Mouse (Mus musculus): ENCODE measurements at regions not wholly inside any gene's neighbourhood (a gene's known extent, or its start where the extent isn't known, plus 50 kb on each side); places are given as distances from the start of the nearest gene placed in this dataset.

- H3K9me3 ChIP-seq (ENCODE audit: control insufficient read depth, low read length): no peaks in the 10 kb centered on the region
- H3K27me3 ChIP-seq (ENCODE audit: control insufficient read depth, insufficient read depth, low read length): no peaks in the 10 kb centered on the region
- H3K4me3 ChIP-seq (ENCODE audit: low read depth, low read length): no peak overlapping the region
- no peak for DNase-seq (ENCODE audit: low spot score)
- no peak overlapping the region for H3K27ac ChIP-seq (ENCODE audit: low read depth, low read length)
- no peak for ATAC-seq (ENCODE audit: insufficient read depth, low FRiP score, low TSS enrichment)
- 23% methylated on average over 5 of the region's 5 CpGs for WGBS
- peaks cover 4% of the 10 kb centered on the region; the same call in 1 of the 2 replicates for H3K4me1 ChIP-seq (ENCODE audit: control insufficient read depth, insufficient read depth, low read length)
- H3K9ac ChIP-seq (ENCODE audit: low read length): no peak overlapping the region
- H3K36me3 ChIP-seq (ENCODE audit: control insufficient read depth, insufficient read depth, low read length): no peaks in the 10 kb centered on the region
- no peak overlapping the region for H3K4me2 ChIP-seq (ENCODE audit: low read depth)
Measured at GRCm38 (mm10) chr15:94219907-94220306, 245.3 kb downstream of the Adamts20 start.

DNA sequence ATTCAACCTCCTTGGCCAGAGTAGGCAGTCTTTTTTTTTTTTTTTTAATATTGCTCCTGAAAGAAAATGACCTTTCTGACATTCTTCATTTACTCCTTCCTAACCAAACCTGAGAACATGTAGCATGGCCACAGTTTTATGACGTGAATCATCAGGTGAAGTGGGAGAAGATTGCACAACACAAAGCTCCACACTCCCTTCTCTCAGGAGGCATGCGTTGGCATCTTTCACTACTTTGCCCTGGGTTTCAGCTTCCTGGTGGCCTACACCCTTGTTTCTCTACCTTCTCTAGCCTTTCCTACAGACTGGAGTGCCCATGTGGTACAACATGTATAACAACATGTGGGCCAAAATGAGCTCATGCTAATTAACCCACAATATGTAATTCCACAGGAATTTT, 248.5 kb downstream of the Adamts20 start:
- Histone ChIP-seq H3K4me3 (ENCODE audit: low read depth, low read length) (no peak overlapping the region), H3K27ac (ENCODE audit: low read depth, low read length) (no peak overlapping the region), H3K36me3 (ENCODE audit: control insufficient read depth, insufficient read depth, low read length) (no peaks in the 10 kb centered on the region), H3K9me3 (ENCODE audit: control insufficient read depth, low read length) (no peaks in the 10 kb centered on the region), H3K9ac (ENCODE audit: low read length) (no peak overlapping the region), H3K4me2 (ENCODE audit: low read depth) (no peak overlapping the region), H3K4me1 (ENCODE audit: control insufficient read depth, insufficient read depth, low read length) (peaks cover 4% of the 10 kb centered on the region; the same call in 1 of the 2 replicates), H3K27me3 (ENCODE audit: control insufficient read depth, insufficient read depth, low read length) (no peaks in the 10 kb centered on the region)
- 95% methylated on average over 2 of the region's 2 CpGs for WGBS
- no peak for ATAC-seq (ENCODE audit: insufficient read depth, low FRiP score, low TSS enrichment)
- DNase-seq (ENCODE audit: low spot score): no peak

GRCm38 (mm10) chr15:94214440-94214839, 250.8 kb downstream of the Adamts20 start:
- no peak overlapping the region for H3K4me2 ChIP-seq (ENCODE audit: low read depth)
- ATAC-seq (ENCODE audit: insufficient read depth, low FRiP score, low TSS enrichment) (no peak), DNase-seq (ENCODE audit: low spot score) (peak; percentile 46)
- no peaks in the 10 kb centered on the region for H3K36me3 ChIP-seq (ENCODE audit: control insufficient read depth, insufficient read depth, low read length)
- no peak overlapping the region for H3K9ac ChIP-seq (ENCODE audit: low read length)
- H3K27ac ChIP-seq (ENCODE audit: low read depth, low read length): 0 out of 2 replicates have a peak overlapping the region, but pooled peaks have one; percentile 23
- WGBS: 45% methylated on average over 9 of the region's 9 CpGs
- no peaks in the 10 kb centered on the region for H3K27me3 ChIP-seq (ENCODE audit: control insufficient read depth, insufficient read depth, low read length)
- no peaks in the 10 kb centered on the region for H3K4me1 ChIP-seq (ENCODE audit: control insufficient read depth, insufficient read depth, low read length)
- no peak overlapping the region for H3K4me3 ChIP-seq (ENCODE audit: low read depth, low read length)
- no peaks in the 10 kb centered on the region for H3K9me3 ChIP-seq (ENCODE audit: control insufficient read depth, low read length)

- no peak overlapping the region for H3K4me3 ChIP-seq (ENCODE audit: low read depth, low read length)
- no peaks in the 10 kb centered on the region for H3K36me3 ChIP-seq (ENCODE audit: control insufficient read depth, insufficient read depth, low read length)
- H3K4me2 ChIP-seq (ENCODE audit: low read depth): no peak overlapping the region
- H3K27me3 ChIP-seq (ENCODE audit: control insufficient read depth, insufficient read depth, low read length): no peaks in the 10 kb centered on the region
- no peak overlapping the region for H3K27ac ChIP-seq (ENCODE audit: low read depth, low read length)
- ATAC-seq (ENCODE audit: insufficient read depth, low FRiP score, low TSS enrichment): no peak
- no peaks in the 10 kb centered on the region for H3K4me1 ChIP-seq (ENCODE audit: control insufficient read depth, insufficient read depth, low read length)
- no peaks in the 10 kb centered on the region for H3K9me3 ChIP-seq (ENCODE audit: control insufficient read depth, low read length)
- WGBS: 40% methylated on average over 4 of the region's 4 CpGs
- H3K9ac ChIP-seq (ENCODE audit: low read length): no peak overlapping the region
- DNase-seq (ENCODE audit: low spot score): no peak
Measured at GRCm38 (mm10) chr15:94213393-94213792, 251.8 kb downstream of the Adamts20 start.

DNA sequence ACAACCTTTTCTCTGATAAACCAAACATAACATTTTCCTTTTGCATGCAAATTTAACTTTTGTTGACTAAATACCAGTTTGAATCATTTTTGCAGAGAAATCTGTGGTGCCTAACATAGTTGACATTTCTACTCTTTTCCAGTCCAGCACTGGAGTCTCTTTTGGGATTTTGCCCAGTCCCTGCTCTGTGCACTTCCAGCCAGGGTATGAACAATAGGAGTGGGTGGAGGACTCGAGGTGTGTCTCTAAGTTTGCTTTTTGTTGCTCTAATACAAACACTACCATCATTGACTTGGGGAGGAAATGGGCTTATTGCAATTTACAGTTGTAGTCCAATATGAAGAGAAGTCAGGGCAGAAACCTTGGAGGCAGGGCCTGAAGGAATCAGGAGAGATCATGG, 256.7 kb downstream of the Adamts20 start:
- Histone ChIP-seq H3K27me3 (ENCODE audit: control insufficient read depth, insufficient read depth, low read length) (no peaks in the 10 kb centered on the region), H3K27ac (ENCODE audit: low read depth, low read length) (no peak overlapping the region), H3K4me2 (ENCODE audit: low read depth) (no peak overlapping the region), H3K4me3 (ENCODE audit: low read depth, low read length) (no peak overlapping the region), H3K9ac (ENCODE audit: low read length) (no peak overlapping the region), H3K9me3 (ENCODE audit: control insufficient read depth, low read length) (no peaks in the 10 kb centered on the region), H3K4me1 (ENCODE audit: control insufficient read depth, insufficient read depth, low read length) (no peaks in the 10 kb centered on the region), H3K36me3 (ENCODE audit: control insufficient read depth, insufficient read depth, low read length) (no peaks in the 10 kb centered on the region)
- 58% methylated on average over 1 of the region's 1 CpGs for WGBS
- no peak for DNase-seq (ENCODE audit: low spot score)
- ATAC-seq (ENCODE audit: insufficient read depth, low FRiP score, low TSS enrichment): no peak

- Histone ChIP-seq H3K4me3 (ENCODE audit: low read depth, low read length) (no peak overlapping the region), H3K27ac (ENCODE audit: low read depth, low read length) (no peak overlapping the region), H3K36me3 (ENCODE audit: control insufficient read depth, insufficient read depth, low read length) (no peaks in the 10 kb centered on the region), H3K27me3 (ENCODE audit: control insufficient read depth, insufficient read depth, low read length) (no peaks in the 10 kb centered on the region), H3K9ac (ENCODE audit: low read length) (no peak overlapping the region), H3K9me3 (ENCODE audit: control insufficient read depth, low read length) (no peaks in the 10 kb centered on the region), H3K4me2 (ENCODE audit: low read depth) (no peak overlapping the region), H3K4me1 (ENCODE audit: control insufficient read depth, insufficient read depth, low read length) (no peaks in the 10 kb centered on the region)
- no peak for DNase-seq (ENCODE audit: low spot score)
- no peak for ATAC-seq (ENCODE audit: insufficient read depth, low FRiP score, low TSS enrichment)
- 80% methylated on average over 8 of the region's 8 CpGs for WGBS
Measured at GRCm38 (mm10) chr15:94206454-94206853, 258.8 kb downstream of the Adamts20 start.

- H3K9ac ChIP-seq (ENCODE audit: low read length): no peak overlapping the region
- H3K9me3 ChIP-seq (ENCODE audit: control insufficient read depth, low read length): no peaks in the 10 kb centered on the region
- no peak for ATAC-seq (ENCODE audit: insufficient read depth, low FRiP score, low TSS enrichment)
- no peaks in the 10 kb centered on the region for H3K27me3 ChIP-seq (ENCODE audit: control insufficient read depth, insufficient read depth, low read length)
- no peak overlapping the region for H3K4me3 ChIP-seq (ENCODE audit: low read depth, low read length)
- DNase-seq (ENCODE audit: low spot score): no peak
- no peaks in the 10 kb centered on the region for H3K4me1 ChIP-seq (ENCODE audit: control insufficient read depth, insufficient read depth, low read length)
- H3K36me3 ChIP-seq (ENCODE audit: control insufficient read depth, insufficient read depth, low read length): no peaks in the 10 kb centered on the region
- WGBS: 61% methylated on average over 11 of the region's 11 CpGs
- H3K4me2 ChIP-seq (ENCODE audit: low read depth): no peak overlapping the region
- H3K27ac ChIP-seq (ENCODE audit: low read depth, low read length): no peak overlapping the region
Measured at GRCm38 (mm10) chr15:94205309-94205893, 259.8 kb downstream of the Adamts20 start.

- no peak overlapping the region for H3K27ac ChIP-seq (ENCODE audit: low read depth, low read length)
- ATAC-seq (ENCODE audit: insufficient read depth, low FRiP score, low TSS enrichment): no peak
- H3K4me2 ChIP-seq (ENCODE audit: low read depth): no peak overlapping the region
- H3K4me1 ChIP-seq (ENCODE audit: control insufficient read depth, insufficient read depth, low read length): no peaks in the 10 kb centered on the region
- WGBS: 42% methylated on average over 7 of the region's 7 CpGs
- no peaks in the 10 kb centered on the region for H3K27me3 ChIP-seq (ENCODE audit: control insufficient read depth, insufficient read depth, low read length)
- H3K4me3 ChIP-seq (ENCODE audit: low read depth, low read length): no peak overlapping the region
- H3K9ac ChIP-seq (ENCODE audit: low read length): no peak overlapping the region
- peak; percentile 18 for DNase-seq (ENCODE audit: low spot score)
- H3K36me3 ChIP-seq (ENCODE audit: control insufficient read depth, insufficient read depth, low read length): no peaks in the 10 kb centered on the region
- no peaks in the 10 kb centered on the region for H3K9me3 ChIP-seq (ENCODE audit: control insufficient read depth, low read length)
Measured at GRCm38 (mm10) chr15:94190081-94190488, 275.1 kb downstream of the Adamts20 start.

DNA sequence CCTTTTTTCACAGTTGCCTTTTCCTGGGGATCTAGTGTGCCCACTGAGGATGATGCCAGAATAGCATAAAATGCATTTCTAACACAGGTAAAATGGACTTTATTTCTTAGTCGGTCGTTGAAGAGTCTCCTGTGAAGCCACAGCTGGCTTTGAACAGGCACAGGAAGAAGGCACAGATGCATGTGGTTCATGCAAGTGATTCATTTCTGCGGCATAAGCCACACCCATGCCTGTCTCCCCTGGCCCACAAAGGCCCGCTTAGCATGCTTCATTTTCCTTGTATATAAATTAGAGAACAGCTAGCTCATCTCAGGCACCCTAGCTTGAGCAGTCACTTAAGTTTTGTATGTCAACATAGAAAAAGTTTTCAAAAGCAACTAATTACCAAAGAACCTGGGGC, 277.6 kb downstream of the Adamts20 start:
- H3K27ac ChIP-seq (ENCODE audit: low read depth, low read length): no peak overlapping the region
- no peaks in the 10 kb centered on the region for H3K36me3 ChIP-seq (ENCODE audit: control insufficient read depth, insufficient read depth, low read length)
- H3K9me3 ChIP-seq (ENCODE audit: control insufficient read depth, low read length): no peaks in the 10 kb centered on the region
- no peak for ATAC-seq (ENCODE audit: insufficient read depth, low FRiP score, low TSS enrichment)
- 79% methylated on average over 4 of the region's 4 CpGs for WGBS
- H3K9ac ChIP-seq (ENCODE audit: low read length): no peak overlapping the region
- no peak overlapping the region for H3K4me3 ChIP-seq (ENCODE audit: low read depth, low read length)
- DNase-seq (ENCODE audit: low spot score): no peak
- no peaks in the 10 kb centered on the region for H3K27me3 ChIP-seq (ENCODE audit: control insufficient read depth, insufficient read depth, low read length)
- no peak overlapping the region for H3K4me2 ChIP-seq (ENCODE audit: low read depth)
- H3K4me1 ChIP-seq (ENCODE audit: control insufficient read depth, insufficient read depth, low read length): no peaks in the 10 kb centered on the region
